Mouse (Mus musculus) C2C12 (cell line): ENCODE measurements at regions not wholly inside any gene's neighbourhood (a gene's known extent, or its start where the extent isn't known, plus 50 kb on each side); places are given as distances from the start of the nearest gene placed in this dataset.

Experiments
- H3K27me3 ChIP-seq: one replicate; pipeline ENCODE4 v1.6.1; 2011; ENCODE audit not compliant: control insufficient read depth, insufficient read depth, insufficient read length
- H3K36me3 ChIP-seq: one replicate; pipeline ENCODE4 v1.6.1; 2011; ENCODE audit not compliant: control insufficient read depth, insufficient read depth
- H3K4me3 ChIP-seq: one replicate; pipeline ENCODE4 v1.5.1; 2011; ENCODE audit warnings: mild to moderate bottlenecking, control low read depth; ENCODE audit not compliant: poor library complexity, insufficient read depth, severe bottlenecking
- H3K79me2 ChIP-seq: one replicate; pipeline ENCODE4 v1.6.1; 2011; ENCODE audit not compliant: control insufficient read depth, insufficient read depth
- H3K79me3 ChIP-seq: one replicate; pipeline ENCODE4 v1.6.1; 2011; ENCODE audit warnings: low read depth, control low read depth
- H3ac ChIP-seq: one replicate; pipeline ENCODE3; 2011; ENCODE audit warnings: low read depth; ENCODE audit not compliant: control insufficient read depth, insufficient read length
- CEBPB ChIP-seq: IDR thresholded peaks from one replicate; pipeline ENCODE4 v1.6.1; 2011; ENCODE audit warnings: low read depth, mild to moderate bottlenecking, control low read depth, moderate library complexity
- CTCF ChIP-seq: IDR thresholded peaks from one replicate; pipeline ENCODE4 v1.5.1; 2011; ENCODE audit not compliant: control insufficient read depth, insufficient read depth, insufficient read length
- FOSL1 ChIP-seq: IDR thresholded peaks from one replicate; pipeline ENCODE4 v1.8.0; 2011; ENCODE audit warnings: mild to moderate bottlenecking, low read length; ENCODE audit not compliant: poor library complexity, insufficient read depth, severe bottlenecking
- MAX ChIP-seq: IDR thresholded peaks from one replicate; pipeline ENCODE4 v1.6.1; 2011; ENCODE audit warnings: mild to moderate bottlenecking, control low read depth
- MYOD1 ChIP-seq: IDR thresholded peaks from one replicate; pipeline ENCODE4 v1.6.1; 2011; ENCODE audit warnings: low read depth; ENCODE audit not compliant: control insufficient read depth, insufficient read length
- MYOG ChIP-seq: IDR thresholded peaks from one replicate; pipeline ENCODE4 v1.6.1; 2011; ENCODE audit not compliant: control insufficient read depth, insufficient read length; ENCODE audit errors: extremely low read depth
- USF1 ChIP-seq: IDR thresholded peaks from one replicate; pipeline ENCODE4 v1.6.1; 2011; ENCODE audit warnings: low read depth, mild to moderate bottlenecking, control low read depth, moderate library complexity

DNA sequence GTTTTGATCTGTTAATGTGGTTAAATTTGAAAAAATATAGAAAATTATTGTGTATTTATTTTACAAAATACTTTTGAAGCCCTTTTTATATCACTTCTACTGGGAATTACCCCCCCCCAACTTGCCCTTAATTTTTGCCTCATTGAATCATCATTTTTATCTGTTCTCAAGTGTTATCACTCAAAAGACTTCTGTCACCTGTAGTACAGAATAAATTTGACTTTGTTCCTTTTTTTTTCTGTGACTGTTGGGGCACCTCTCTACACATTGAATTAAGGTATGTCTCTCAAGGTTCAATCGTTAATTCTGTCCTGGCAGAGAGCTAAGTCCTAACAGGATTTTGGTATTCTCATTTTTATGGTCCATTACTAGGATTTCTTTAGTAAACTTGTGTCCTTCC, 1123.0 kb upstream of the Cited2 start:
- Histone ChIP-seq H3K79me2 (no peaks in the 10 kb centered on the region), H3K4me3 (no peak overlapping the region), H3K27me3 (no peaks in the 10 kb centered on the region), H3K79me3 (no peaks in the 10 kb centered on the region), H3ac (no peak overlapping the region), H3K36me3 (no peaks in the 10 kb centered on the region)
- TF ChIP-seq USF1 (no peak), MYOD1 (no peak), MAX (no peak), FOSL1 (no peak), CTCF (no peak), CEBPB (no peak), MYOG (no peak)

DNA sequence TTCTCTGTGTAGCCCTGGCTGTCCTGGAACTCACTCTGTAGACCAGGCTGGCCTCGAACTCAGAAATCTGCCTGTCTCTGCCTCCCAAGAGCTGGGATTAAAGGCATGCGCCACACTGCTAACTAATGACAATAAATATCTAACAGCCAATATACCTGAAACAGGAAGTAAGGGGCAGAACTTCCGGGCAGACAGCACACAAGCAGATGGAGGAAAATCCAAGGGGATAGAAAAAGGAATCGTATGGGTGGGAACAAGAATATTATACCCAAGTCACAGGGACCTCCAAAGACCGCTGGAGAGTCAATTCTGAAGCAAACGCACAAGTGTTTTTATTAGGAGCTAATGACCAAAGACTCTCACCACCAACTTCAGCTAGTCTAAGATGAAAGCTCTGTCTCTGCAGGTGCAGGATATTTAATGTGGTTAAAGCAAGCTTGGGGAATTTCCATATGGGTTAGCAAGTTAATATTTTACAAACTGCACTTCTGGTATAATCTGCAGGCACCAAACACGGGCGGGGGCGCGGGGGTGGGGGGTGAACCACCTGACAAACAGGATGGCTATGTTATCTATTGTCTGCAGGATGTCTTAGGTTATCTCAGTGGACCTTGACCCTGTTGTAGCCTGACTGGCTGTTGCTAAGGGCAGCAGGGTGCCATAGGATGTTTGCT, 1122.3 kb upstream of the Cited2 start:
- H3K79me3 ChIP-seq: no peaks in the 10 kb centered on the region
- TF ChIP-seq MYOD1 (no peak), CTCF (no peak), FOSL1 (no peak), USF1 (no peak), MYOG (no peak), CEBPB (no peak), MAX (no peak)
- H3K79me2 ChIP-seq: no peaks in the 10 kb centered on the region
- H3K27me3 ChIP-seq: no peaks in the 10 kb centered on the region
- no peak overlapping the region for H3K4me3 ChIP-seq
- H3K36me3 ChIP-seq: no peaks in the 10 kb centered on the region
- H3ac ChIP-seq: no peak overlapping the region

DNA sequence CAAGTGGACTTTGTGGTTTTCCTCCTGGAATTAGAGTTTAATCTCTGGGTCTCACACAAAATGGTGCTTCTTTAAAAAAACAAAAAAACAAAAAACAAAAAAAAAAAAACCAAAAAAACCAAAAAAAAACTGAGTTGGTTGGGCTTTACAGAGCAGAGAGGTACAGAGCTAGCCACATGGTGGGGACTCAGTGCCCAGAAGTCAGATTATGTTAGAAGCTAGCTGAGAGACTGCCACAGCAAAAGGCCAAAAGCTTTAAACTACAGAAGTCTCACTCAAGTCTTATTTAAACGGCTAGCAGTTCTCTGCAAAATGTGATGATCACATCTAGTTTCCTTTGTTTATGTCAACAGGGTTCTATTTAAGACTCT, 1121.8 kb upstream of the Cited2 start:
- no peaks in the 10 kb centered on the region for H3K27me3 ChIP-seq
- no peak for TF ChIP-seq USF1
- TF ChIP-seq FOSL1: no peak
- TF ChIP-seq CEBPB: no peak
- no peak for TF ChIP-seq MYOG
- no peak for TF ChIP-seq MYOD1
- no peak for TF ChIP-seq MAX
- no peak for TF ChIP-seq CTCF

DNA sequence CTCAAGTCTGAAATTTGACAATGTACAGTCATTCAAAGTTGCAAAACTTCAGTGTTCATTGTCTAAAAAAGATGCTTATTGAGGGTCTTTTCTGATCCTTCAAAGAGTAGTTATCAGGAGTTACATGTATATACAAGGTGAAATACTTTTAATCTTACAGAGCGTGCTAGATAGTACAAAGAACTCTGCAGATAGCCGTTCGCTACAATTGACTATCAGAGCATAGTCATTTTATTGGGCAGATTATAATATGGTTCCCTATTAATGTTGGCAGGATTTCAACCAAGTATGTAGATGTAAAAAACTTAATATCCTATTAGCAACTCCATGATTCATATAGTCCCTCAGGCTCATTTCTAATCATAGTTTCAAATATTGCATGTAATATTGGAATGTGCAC, 1114.7 kb upstream of the Cited2 start:
- Histone ChIP-seq H3K79me3 (no peaks in the 10 kb centered on the region), H3K27me3 (no peaks in the 10 kb centered on the region), H3K36me3 (no peaks in the 10 kb centered on the region), H3K79me2 (no peaks in the 10 kb centered on the region), H3K4me3 (no peak overlapping the region), H3ac (no peak overlapping the region)
- TF ChIP-seq CEBPB (no peak), USF1 (no peak), FOSL1 (no peak), CTCF (no peak), MYOG (no peak)

More for the DNA sequence above, 1121.8 kb upstream of the Cited2 start:
- no peak overlapping the region for H3ac ChIP-seq
- H3K79me2 ChIP-seq: no peaks in the 10 kb centered on the region
- H3K4me3 ChIP-seq: no peak overlapping the region
- H3K79me3 ChIP-seq: no peaks in the 10 kb centered on the region
- H3K36me3 ChIP-seq: no peaks in the 10 kb centered on the region

DNA sequence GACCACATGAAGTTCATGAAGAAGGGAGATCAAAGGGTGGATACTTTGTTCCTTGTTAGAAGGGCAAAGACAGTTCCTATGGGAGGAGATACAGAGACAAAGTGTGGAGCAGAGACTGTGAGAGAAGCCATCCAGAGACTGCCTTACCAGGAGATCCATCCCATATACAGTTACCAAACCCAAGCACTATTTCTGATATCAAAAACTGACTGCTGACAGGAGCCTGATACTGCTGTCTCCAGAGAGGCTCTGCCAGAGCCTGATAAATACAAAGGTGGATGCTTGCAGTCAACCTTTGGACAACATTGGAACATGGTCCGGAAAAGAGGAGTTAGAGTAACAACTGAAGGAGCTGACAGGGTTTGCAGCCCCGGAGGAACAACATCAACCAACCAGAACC, 1104.3 kb upstream of the Cited2 start:
- no peaks in the 10 kb centered on the region for H3K27me3 ChIP-seq
- no peaks in the 10 kb centered on the region for H3K79me2 ChIP-seq
- no peak overlapping the region for H3K4me3 ChIP-seq
- H3ac ChIP-seq: no peak overlapping the region
- no peaks in the 10 kb centered on the region for H3K36me3 ChIP-seq
- TF ChIP-seq FOSL1: no peak
- TF ChIP-seq MYOD1: no peak
- TF ChIP-seq CEBPB: no peak
- no peak for TF ChIP-seq MAX
- no peaks in the 10 kb centered on the region for H3K79me3 ChIP-seq

DNA sequence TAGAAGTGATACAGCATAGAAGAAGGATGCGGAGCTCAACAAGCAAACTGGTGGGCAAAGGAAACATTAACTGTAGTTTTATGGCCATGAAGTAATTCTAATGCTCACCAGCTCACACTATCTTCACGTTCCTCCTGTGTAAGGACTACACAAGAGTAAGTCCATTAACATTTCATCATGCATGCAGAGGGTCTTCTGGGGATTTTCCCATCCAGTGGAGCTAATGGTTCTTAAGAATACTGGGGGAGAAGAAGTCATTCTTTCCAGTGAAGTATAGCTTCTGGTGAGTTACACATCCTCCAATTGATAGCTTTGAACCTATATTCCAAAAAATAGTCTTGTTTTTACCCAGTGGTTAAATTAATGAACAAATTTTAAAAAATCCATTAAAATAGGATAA, 1103.4 kb upstream of the Cited2 start:
- no peaks in the 10 kb centered on the region for H3K36me3 ChIP-seq
- no peak for TF ChIP-seq MAX
- TF ChIP-seq USF1: no peak
- no peak for TF ChIP-seq CTCF
- no peak for TF ChIP-seq CEBPB
- no peak for TF ChIP-seq MYOD1
- TF ChIP-seq FOSL1: no peak
- no peak for TF ChIP-seq MYOG
- no peaks in the 10 kb centered on the region for H3K27me3 ChIP-seq
- no peak overlapping the region for H3ac ChIP-seq
- no peaks in the 10 kb centered on the region for H3K79me2 ChIP-seq
- no peak overlapping the region for H3K4me3 ChIP-seq
- no peaks in the 10 kb centered on the region for H3K79me3 ChIP-seq
